Mouse (Mus musculus): ENCODE data around the gene Fv1.

The Fv1 gene

GRCm38 (mm10) chr4:147886158-147886557, 17.4 kb downstream of the Fv1 start:
- no peak for DNase-seq

DNA sequence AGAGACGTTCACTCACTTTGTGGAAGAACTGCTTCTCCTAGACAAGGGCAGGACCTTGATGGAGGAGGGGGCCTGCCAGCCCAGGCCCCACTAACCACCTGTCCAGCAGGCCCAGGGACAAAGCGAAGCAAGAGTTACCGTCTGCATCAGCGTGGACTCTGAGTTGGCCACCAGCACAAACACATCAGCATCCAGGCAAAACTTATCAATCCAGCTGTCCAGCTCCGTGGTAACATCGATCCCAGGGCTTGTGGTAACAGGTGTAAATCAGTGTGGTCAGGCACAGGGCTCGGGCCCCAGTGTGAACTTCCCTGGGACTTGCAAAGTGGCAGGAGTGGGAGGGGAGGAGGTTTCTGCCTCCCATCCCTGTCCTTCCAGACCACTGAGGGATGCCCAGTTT, 18.5 kb downstream of the Fv1 start:
- no peak for DNase-seq

DNA sequence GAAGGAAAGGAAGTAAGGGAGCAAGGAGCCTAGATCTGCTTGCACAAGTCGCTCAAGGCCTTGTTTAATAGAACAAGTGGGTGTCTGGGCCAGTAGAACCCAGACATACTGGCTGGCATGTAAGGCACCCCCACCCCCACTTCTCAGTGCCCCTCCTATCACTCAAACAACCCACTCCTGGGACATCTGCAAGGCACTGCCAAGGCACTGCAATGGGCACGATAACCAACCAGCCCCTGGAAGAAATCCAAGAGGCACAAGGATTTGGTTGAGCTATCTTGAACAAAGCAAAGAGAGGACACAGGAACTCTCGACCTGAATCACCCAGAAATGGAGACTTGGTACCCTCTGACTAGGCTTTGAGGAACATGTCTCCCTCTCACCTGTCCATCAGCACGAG, 19.5 kb downstream of the Fv1 start:
- DNase-seq: no peak

DNA sequence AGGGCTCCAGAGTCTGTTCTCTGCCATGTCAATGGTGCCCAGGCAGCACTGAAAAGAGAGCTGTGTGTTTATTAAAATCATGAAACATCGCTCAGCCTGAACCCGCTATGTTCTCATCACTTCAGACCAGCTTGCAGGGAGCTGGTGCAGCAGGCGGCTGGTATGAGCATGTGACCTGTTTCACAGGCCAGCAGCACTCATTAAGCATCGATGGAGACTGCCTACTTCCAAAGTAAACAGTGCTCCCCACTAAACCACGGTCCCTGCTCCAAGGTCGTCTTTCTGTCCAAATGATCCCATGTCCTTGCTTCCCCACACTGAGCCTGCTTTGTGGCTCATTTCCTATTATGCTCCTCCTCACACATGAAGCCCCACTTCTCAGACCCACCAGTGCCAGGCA, 21.6 kb downstream of the Fv1 start:
- no peak for DNase-seq

- no peak for DNase-seq
Observed at GRCm38 (mm10) chr4:147895815-147896330, 27.1 kb downstream of the Fv1 start.

DNA sequence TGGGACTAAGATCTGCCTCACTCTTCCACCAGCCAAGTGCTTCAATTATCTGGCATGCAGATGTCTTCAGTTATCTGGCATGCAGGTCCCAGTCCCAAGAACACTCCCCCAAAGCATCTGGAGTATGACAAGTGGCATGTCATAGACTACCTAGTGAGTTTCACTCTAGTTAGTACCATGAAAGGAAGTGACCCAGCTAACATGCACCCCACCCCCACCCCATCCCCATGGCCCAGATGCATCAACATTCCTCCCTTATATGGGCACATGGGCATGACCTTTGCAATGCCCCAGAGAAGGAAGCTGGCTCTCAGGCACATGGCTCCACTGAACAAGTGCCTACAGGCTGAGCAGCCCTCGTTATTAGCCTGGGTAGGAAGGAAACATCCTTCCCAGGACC, 27.6 kb downstream of the Fv1 start:
- DNase-seq: no peak

GRCm38 (mm10) chr4:147897348-147897747, 28.6 kb downstream of the Fv1 start:
- no peak for DNase-seq

- no peak for DNase-seq
Observed at GRCm38 (mm10) chr4:147900452-147900851, 31.7 kb downstream of the Fv1 start.

GRCm38 (mm10) chr4:147902906-147903500, 34.2 kb downstream of the Fv1 start:
- DNase-seq: no peak

GRCm38 (mm10) chr4:147903601-147904000, 34.8 kb downstream of the Fv1 start:
- no peak for DNase-seq

DNA sequence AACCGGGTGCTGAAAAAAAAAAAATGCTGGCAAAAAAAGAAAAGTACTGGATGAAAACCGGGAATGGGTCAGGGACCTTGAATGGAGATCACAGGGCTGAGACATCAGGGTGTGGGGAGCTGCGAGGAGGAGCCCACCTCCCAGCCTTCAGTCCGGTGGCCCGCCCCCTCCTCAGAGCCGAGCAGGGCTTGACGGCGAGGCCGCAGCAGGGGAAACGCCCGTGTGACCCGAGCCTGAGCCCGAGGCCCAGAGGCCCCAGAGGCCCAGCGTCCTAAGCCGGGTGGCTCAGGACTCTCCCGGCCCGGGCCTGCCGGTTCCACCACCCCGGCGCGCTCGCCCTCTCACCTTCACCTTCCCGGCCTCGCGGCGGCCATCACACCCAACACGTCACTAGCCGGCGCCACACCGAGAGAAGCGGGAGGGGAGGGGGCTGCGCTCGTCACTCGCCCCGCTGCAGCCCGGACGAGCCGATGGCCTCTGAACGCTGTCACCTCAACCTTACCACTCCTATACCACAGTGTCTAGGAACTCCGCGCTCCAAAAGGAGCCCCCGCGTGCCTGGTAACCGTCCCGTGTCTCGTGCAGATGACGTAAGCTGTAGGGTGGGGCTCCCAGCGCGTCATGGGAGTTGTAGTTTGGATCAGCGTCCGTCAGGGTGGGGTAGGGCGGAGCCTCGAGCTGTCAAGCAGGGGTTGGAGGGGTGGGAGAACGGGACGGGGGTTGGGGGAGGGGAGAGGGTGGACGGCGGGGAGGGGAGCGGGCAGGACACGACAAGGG, 35.7 kb downstream of the Fv1 start, which contains the start of gene Mfn2:
TSS of gene Mfn2 (minus strand) at position 392 of the 777 bp plus-strand sequence.
- DNase-seq: peak; percentile 89 to 90

GRCm38 (mm10) chr4:147905090-147905659, 36.4 kb downstream of the Fv1 start:
- DNase-seq: no peak

DNA sequence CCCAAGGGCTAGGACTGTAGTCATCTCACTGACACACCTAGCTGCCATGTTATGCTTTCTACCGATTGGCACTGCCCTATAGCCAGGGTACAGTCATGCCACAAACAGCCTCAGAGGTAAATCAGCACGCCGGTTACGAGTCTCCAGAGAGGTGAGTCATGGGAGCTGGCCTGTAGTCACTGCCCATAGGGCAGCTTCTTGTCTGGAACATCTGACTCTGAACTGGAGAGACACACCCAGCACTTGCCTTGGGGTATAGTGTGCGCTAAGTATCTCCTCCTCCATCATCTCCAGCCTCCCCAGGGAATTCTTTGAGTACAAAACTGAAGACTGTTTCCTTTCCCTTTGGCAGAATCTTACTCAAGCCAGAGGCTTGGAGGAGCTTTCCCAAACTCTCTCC, 37.5 kb downstream of the Fv1 start:
- DNase-seq: no peak

- DNase-seq: no peak
Observed at GRCm38 (mm10) chr4:147909486-147909885, 40.7 kb downstream of the Fv1 start.

DNA sequence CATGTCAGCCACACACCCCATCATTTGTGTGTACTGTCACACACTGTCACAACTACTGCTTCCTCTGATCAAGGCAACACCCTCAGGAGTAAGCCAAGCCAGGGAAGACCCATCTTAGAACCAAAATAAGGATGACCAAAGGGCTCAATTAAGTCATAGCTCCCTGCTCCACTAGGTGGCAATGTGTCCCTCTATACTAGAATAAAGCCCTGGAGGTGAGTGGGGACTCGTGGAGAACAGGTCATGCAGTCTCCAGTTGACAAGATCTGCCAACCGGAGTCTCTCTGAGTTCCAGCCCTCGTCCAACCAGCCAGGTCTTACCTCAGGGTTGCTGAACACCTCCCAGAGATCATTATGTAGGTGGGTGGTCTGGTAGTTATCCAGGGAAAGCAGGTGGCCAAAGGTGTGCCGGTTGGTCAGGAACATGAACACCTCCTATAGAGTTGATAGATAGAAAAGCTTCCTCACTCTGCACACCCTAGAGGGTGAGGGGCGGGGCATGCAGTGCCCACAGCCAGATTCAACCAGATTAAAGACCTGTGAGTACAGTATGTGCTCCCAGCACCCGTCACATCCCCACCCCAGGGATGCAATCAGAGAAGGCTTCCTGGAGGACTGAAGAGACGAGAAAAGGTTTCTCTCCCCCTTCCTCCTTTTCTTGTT, 49.8 kb downstream of the Fv1 start:
- peak in 1 of 2 experiments; percentile 16 for DNase-seq

Data from thymus, postnatal 36 days (tissue).